Mouse (Mus musculus) ES-Bruce4 (cell line): Measurements from ENCODE around the gene Bend4. TPM values are rescaled to one million over a fixed set of nuclear protein-coding genes. Genes with fewer than 3 reads are reported as not detected.

ENCODE experiments used
- H3K27ac ChIP-seq: 2 replicates; pipeline ENCODE4 v1.5.1; 2012; ENCODE audit warnings: low read length, inconsistent platforms; ENCODE audit not compliant: insufficient read depth
- H3K27me3 ChIP-seq: 2 replicates; pipeline ENCODE4 v1.6.1; 2012; ENCODE audit warnings: mild to moderate bottlenecking, low read length, inconsistent platforms; ENCODE audit not compliant: control insufficient read depth, poor library complexity, insufficient read depth, severe bottlenecking
- H3K36me3 ChIP-seq: 2 replicates; pipeline ENCODE4 v1.6.1; 2012; ENCODE audit warnings: inconsistent platforms, mild to moderate bottlenecking, low read length, moderate library complexity; ENCODE audit not compliant: control insufficient read depth, poor library complexity, insufficient read depth, severe bottlenecking
- H3K4me1 ChIP-seq: one replicate; pipeline ENCODE4 v1.8.1; 2011; ENCODE audit warnings: low read length; ENCODE audit not compliant: control insufficient read depth, insufficient read depth
- H3K4me3 ChIP-seq: 2 replicates; pipeline ENCODE4 v1.5.1; 2011; ENCODE audit warnings: low read depth, mild to moderate bottlenecking, low read length
- H3K9ac ChIP-seq: 2 replicates; pipeline ENCODE4 v1.6.1; 2012; ENCODE audit warnings: low read depth, mild to moderate bottlenecking, inconsistent platforms; ENCODE audit not compliant: poor library complexity, severe bottlenecking
- H3K9me3 ChIP-seq: replicated peaks from 2 replicates; pipeline ENCODE4 v1.6.1; 2012; ENCODE audit warnings: mild to moderate bottlenecking, low read length, inconsistent platforms; ENCODE audit not compliant: control insufficient read depth, poor library complexity, insufficient read depth, severe bottlenecking
- CTCF ChIP-seq: IDR thresholded peaks from one replicate; pipeline ENCODE4 v1.8.1; 2011; ENCODE audit warnings: low read depth, low read length
- EP300 ChIP-seq: IDR thresholded peaks from 2 replicates; pipeline ENCODE4 v1.6.1; 2011; ENCODE audit warnings: low read depth, low read length; ENCODE audit not compliant: insufficient read depth
- POLR2A ChIP-seq: IDR thresholded peaks from one replicate; pipeline ENCODE4 v1.8.1; 2011; ENCODE audit warnings: low read length; ENCODE audit not compliant: insufficient read depth
- polyA plus RNA-seq: library from polyadenylated mRNA; stranded (reverse); fragments of >200 nt; gene quantifications from 2 replicates; pipeline ENCODE4 v1.2.4, GENCODE M21; 2011; ENCODE audit warnings: low read depth; ENCODE audit not compliant: missing spikeins, insufficient read depth, insufficient read length

Gene Bend4
- polyA plus RNA-seq, 1 experiment = 44.7 TPM

GRCm38 (mm10) chr5:67362316-67362715, 65.8 kb downstream of the Bend4 start:
- Histone ChIP-seq H3K4me3 (no peak overlapping the region), H3K9ac (no peak overlapping the region), H3K27me3 (no peaks in the 10 kb centered on the region), H3K9me3 (no peaks in the 10 kb centered on the region), H3K36me3 (no peaks in the 10 kb centered on the region), H3K27ac (no peak overlapping the region), H3K4me1 (no peaks in the 10 kb centered on the region)
- TF ChIP-seq EP300 (no peak), POLR2A (no peak), CTCF (no peak)

- Histone ChIP-seq H3K9me3 (no peaks in the 10 kb centered on the region), H3K36me3 (peaks cover 6% of the 10 kb centered on the region), H3K9ac (no peak overlapping the region), H3K4me1 (no peaks in the 10 kb centered on the region), H3K4me3 (no peak overlapping the region), H3K27me3 (no peaks in the 10 kb centered on the region), H3K27ac (no peak overlapping the region)
- TF ChIP-seq CTCF = no peak
- no peak for TF ChIP-seq EP300
- no peak for TF ChIP-seq POLR2A
Observed at GRCm38 (mm10) chr5:67348949-67349348, 79.2 kb downstream of the Bend4 start.

GRCm38 (mm10) chr5:67347060-67347459, 81.0 kb downstream of the Bend4 start:
- Histone ChIP-seq H3K9me3 (no peaks in the 10 kb centered on the region), H3K27ac (no peak overlapping the region), H3K4me1 (no peaks in the 10 kb centered on the region), H3K36me3 (peaks cover 10% of the 10 kb centered on the region), H3K4me3 (no peak overlapping the region), H3K27me3 (no peaks in the 10 kb centered on the region), H3K9ac (no peak overlapping the region)
- TF ChIP-seq POLR2A (no peak), EP300 (no peak), CTCF (no peak)

Other genes starting within 250 kb of the Bend4 start
- 73.0 and 76.5 TPM in 2 replicates for gene Tmem33, start 167.7 kb downstream of the Bend4 start, polyA plus RNA-seq
- 96.7 and 124 TPM in 2 replicates for gene Slc30a9, start 121.4 kb downstream of the Bend4 start, polyA plus RNA-seq
- gene Shisa3, start 179.6 kb upstream of the Bend4 start, polyA plus RNA-seq = 0.52 and 0.88 TPM in 2 replicates